Mouse (Mus musculus): ENCODE results near the gene Casp2.

Casp2 gene

DNA sequence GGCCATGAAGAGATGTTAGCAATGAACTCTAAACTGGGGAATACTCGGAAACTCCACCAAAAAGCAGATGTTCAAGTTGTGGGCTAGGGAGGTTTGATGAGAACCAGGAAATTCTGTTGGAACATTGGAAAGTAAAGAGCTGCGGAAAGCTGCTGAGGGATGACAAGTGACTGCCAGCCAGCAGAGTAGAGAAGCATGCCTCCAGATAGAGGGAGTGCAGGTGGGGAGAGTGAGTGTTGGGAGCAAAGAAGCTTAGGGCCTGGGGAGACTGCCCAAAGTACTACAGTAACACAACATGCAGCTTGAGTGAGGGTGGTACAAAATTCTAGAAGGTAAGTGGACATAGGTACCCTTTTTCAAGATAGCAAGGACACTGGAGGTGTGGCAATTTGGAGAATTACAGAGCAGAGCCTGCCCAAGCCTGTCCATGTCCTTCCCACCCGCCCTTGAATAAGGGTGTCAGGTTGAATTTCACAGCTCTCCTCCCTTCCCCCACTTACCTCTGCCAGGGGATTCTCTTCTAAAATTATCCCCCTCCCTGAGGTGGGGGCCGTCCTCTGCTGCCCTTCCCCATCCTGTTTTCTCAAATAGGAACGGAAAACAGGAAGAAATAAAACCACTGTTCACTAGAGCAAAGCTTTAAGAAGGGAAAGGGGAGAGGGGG is 18.2 kb downstream of the Casp2 start:
- no peak for DNase-seq

GRCm38 (mm10) chr6:42286448-42286847 is 21.7 kb downstream of the Casp2 start, which contains the start of gene Clcn1:
Clcn1 (plus strand) TSS chr6:42286685.
- no peak for DNase-seq

DNA sequence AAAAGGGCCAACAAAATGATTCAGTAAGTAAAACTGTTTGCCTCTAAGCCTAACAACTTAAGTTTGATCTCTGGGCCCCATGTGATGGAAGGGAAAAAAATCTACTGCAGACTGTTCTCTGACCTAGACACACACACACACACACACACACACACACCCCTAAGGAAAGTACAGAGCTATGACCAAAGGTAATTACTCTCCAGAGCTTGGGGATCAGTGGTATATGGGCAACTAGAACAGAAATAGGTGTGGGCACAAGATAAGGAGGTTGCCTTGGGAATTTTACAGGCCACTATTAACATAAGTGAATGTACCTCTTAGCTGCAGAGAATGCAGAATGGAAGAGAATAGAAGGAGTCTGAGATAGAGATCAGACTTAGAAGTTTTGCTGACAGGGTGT is 22.8 kb downstream of the Casp2 start:
- no peak for DNase-seq

DNA sequence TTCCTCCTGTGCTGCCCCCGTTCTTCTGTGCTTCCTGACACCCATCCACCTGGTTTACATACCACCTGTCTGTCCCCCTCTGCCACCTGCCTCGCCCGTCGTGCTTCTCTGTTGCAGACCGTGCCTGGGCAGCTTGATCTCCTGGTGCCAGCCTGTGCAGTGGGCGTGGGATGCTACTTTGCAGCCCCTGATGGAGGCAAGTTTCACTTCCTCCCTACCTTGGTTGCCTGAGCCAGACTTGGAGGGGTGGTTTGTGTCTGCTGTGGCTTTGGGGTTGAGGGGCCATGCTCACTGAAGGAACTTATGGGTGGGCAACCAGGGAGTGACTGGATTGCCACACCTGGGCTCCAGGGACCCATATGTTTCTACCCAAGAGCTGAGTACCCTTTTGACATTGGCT is 28.5 kb downstream of the Casp2 start:
- DNase-seq: no peak

- no peak for DNase-seq
Observed at GRCm38 (mm10) chr6:42295549-42296094, 30.8 kb downstream of the Casp2 start.

DNA sequence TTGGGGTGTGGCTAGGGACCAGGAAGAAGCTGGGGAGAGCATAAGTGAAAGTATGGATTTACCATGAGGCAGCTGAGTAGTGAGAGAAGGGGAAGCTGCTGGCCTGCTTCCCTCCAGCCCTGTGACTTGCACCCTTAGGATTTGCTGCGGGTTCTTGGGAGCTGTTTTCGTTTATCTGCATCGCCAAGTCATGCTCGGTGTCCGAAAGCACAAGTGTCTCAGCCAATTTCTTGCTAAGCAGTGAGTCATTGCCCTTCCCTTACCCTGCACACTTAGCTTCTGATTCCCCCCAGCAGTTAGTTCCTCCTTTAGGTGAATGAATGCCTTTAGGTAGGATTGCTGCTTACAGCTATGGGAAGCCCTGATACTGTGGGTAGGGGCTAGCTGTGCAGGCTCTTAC is 34.6 kb downstream of the Casp2 start:
- DNase-seq: no peak

GRCm38 (mm10) chr6:42309816-42310378 is 45.1 kb downstream of the Casp2 start:
- DNase-seq: no peak

- DNase-seq: no peak
Observed at GRCm38 (mm10) chr6:42310427-42311053, 45.8 kb downstream of the Casp2 start.

- no peak for DNase-seq
Observed at GRCm38 (mm10) chr6:42318293-42318692, 53.5 kb downstream of the Casp2 start.

GRCm38 (mm10) chr6:42323371-42324066 is 58.7 kb downstream of the Casp2 start:
- DNase-seq: no peak

DNA sequence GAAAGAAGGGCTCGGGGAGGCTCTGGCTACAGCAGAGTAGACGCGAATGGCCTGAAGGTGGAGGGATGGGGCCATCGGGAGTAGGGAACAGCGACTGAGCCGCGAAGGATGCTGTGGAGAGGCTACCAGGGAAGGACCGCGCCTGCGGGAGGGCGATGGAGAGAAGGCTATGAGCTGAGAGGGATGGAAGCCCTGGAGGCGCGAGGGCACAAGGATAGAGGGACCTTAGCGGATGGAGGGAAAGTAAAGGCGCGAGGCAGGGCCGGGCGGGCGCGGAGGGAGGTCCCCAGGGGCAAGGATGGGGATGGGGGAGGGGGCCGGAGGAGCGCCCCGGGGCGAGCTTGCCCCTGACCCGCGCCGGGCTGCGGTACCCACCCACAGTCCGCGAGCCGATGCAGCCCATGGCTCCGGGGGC is 59.3 kb downstream of the Casp2 start:
- DNase-seq: peak; percentile 63

DNA sequence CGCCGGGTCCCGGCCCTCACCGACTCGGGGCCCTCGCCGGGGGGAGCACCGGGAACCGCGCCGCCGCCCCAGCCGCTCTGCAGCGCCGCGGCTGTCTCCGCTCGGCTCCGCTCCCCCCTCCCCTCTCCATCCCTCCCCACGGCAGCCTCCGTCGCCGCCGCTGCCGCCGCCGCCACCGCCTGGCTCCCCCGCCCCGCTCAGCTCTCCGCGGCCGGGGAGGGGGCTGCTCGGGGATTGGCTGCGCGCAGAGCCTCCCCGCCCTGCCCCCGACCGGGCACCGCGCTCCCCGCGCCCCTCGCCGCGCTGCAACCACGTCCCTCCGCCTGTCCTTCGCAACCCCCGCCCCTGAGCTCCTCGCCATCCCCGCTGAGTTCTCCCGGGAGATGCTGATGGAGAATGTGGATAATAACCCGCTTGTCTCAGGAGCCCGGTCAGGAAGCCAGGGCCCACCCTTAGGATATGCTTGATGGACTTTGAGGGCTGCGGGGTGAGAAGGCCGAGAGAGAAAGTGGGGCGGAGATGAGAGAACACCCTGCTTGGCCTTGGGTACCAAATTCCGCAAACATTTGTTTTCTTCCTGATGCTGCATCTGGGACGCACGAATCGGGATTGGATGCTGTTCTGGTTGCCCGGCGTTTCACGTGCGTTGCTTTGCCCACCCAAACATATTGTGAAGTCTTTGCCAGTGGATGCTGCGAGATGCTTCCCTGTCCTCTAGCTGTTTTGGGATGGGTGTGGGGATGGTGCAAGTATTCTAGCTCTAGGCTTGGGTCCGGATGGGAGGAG is 59.9 kb downstream of the Casp2 start, which contains the start of gene Fam131b:
Fam131b (minus strand) TSS at position 162 of the 786 bp plus-strand sequence.
- peak; percentile 84 for DNase-seq

GRCm38 (mm10) chr6:42325268-42325609 is 60.5 kb downstream of the Casp2 start:
- peak; percentile 83 for DNase-seq

- DNase-seq: no peak
Observed at GRCm38 (mm10) chr6:42326509-42326908, 61.7 kb downstream of the Casp2 start.

DNA sequence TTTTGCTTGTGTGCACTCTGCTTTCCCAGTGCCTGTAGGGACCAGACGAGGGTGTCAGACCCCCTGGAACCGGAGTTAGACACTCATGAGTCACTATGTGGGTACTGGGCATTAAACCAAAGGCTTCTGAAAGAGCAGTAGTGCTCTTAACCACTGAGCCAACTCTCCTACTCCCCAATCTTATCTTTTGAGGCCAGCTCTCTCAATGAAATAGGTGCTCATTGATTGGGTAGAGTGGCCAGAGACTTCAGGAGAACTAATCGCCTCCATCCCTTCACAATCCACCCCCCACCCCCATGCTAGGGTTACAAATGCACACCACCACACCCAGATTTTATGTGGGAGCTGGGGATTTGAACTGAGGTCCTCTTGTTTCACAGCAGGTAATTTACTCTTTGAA is 64.0 kb downstream of the Casp2 start:
- DNase-seq: no peak

DNA sequence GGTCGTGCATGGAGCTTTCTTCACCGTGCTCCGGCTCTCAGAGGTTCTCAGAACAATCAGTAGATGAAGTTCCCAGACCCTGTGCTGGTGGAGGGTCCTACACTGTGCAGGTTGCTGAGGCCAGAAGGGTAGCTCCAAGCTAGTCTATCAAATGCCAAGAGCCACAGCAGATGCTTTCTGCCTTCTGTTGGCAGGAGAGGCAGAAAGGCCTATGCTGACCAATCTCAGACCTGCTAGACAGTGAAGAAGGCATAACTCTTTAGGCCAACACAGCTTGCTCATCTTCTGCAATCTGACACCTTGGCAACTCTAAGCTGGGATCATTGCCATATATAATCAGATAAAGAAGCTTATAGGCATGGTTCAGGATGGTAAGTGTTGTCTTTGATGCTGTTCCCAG is 65.4 kb downstream of the Casp2 start:
- no peak for DNase-seq

DNA sequence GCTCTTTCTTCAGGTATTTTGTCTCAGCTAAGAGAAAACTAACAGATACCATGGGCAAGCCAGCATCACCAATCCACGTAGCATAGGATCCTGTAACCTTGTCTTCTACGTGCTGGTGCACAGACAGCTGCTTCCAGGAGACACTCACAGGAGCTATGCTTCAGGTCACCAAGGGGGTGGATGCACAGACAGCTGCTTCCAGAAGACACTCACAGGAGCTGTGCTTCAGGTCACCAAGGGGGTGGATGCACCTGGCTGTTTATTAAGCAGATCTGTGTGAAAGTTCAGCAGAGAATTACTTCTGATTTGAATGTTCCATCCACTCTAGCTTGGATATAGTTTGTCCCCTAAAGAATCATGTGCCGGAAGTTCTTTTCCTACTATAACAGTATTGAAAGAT is 66.2 kb downstream of the Casp2 start:
- DNase-seq: no peak

Data from cerebellum, adult 11 months (tissue).